Mouse (Mus musculus): ENCODE data around the gene Ttc7. TPM values are rescaled to one million over a fixed set of nuclear protein-coding genes. Genes with fewer than 3 reads are reported as not detected.

Gene Ttc7
- total and polyA plus RNA-seq, 3 experiments: 22.8 to 42.4 TPM; not detected in 1

DNA sequence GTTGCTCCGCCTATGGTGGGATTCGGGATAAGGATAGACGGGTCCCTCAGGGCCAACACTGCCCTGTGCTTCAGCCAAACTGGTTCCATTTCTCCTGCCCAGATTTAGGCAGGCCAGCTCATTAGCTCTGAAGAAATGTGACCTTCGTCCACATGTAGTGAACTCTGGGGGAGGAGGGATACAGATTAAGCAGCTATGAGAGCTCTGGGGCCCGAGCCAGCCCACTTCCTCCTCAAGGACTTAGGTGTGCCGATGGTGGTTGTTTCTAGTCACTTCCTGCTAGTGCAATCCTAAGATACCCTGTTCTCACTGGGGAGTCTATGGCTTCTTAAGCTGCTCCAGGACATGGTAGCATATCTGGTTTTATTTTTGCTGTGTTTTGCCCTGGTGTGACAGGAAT is 16.3 kb downstream of the Ttc7 start:
- peaks cover 0 to 14% of the 10 kb centered on the region in 2 experiments; a peak in 3 of 4 replicates for H3K36me3 ChIP-seq (ENCODE audit: control insufficient read depth in 1 of 2, insufficient read depth in 2 of 2, low read length in 2 of 2)

DNA sequence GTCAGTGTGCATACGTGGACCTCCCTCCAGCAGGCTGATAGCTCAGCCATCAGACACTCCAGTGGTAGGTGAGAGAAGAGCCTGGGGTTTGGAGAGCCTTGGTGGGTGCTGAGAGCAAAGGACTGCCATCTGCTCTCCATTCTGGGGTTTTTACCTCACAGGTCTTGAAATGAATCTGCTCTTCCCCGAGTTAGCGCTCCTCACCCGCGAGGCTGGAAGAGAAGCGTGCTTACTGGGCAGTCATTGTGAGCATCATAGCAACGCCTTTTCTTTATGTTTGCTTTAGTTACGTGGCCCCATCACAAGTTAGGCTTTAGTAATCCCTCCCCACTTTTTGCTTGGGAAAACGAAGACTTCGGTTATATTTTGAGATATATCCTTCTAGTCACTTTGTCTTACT is 17.7 kb downstream of the Ttc7 start:
- H3K4me3 ChIP-seq (ENCODE audit: control insufficient read depth in 1 of 2, insufficient read depth in 1 of 2, low read depth in 2 of 2, low read length in 2 of 2): no peak overlapping the region
- H3K27ac ChIP-seq (ENCODE audit: control insufficient read depth, low read depth, low read length): no peak overlapping the region
- H3K9ac ChIP-seq (ENCODE audit: control insufficient read depth, low read depth, low read length, poor library complexity, severe bottlenecking): no peak overlapping the region
- peaks cover 0 to 13% of the 10 kb centered on the region in 2 experiments; a peak in 3 of 4 replicates for H3K36me3 ChIP-seq (ENCODE audit: control insufficient read depth in 1 of 2, insufficient read depth in 2 of 2, low read length in 2 of 2)
- TF ChIP-seq MAX (IDR thresholded peaks at IDR 0.05; ENCODE audit: low read length) (no peak), POLR2AphosphoS5 (IDR thresholded peaks at IDR 0.05; ENCODE audit: borderline replicate concordance, low read depth, low read length) (no peak), CTCF (IDR thresholded peaks at IDR 0.05 in 2 of 3, conservative IDR thresholded peaks at IDR 0.05 in 1 of 3; ENCODE audit: control insufficient read depth in 1 of 3, insufficient read depth in 1 of 3, low read depth in 2 of 3, low read length in 3 of 3, poor library complexity in 1 of 3, severe bottlenecking in 1 of 3) (no peak), TBP (IDR thresholded peaks at IDR 0.05; ENCODE audit: low read depth, low read length) (no peak), NRF1 (IDR thresholded peaks at IDR 0.05; ENCODE audit: insufficient read depth, low read depth, low read length, poor library complexity, severe bottlenecking) (no peak), KAT2A (conservative IDR thresholded peaks at IDR 0.05; ENCODE audit: low read depth, low read length) (no peak), ZNF384 (IDR thresholded peaks at IDR 0.05; ENCODE audit: low read depth, low read length) (no peak), ZMIZ1 (IDR thresholded peaks at IDR 0.05; ENCODE audit: low read depth, low read length) (no peak), RCOR1 (IDR thresholded peaks at IDR 0.05; ENCODE audit: low read depth, low read length) (no peak), TAL1 (IDR thresholded peaks at IDR 0.05; ENCODE audit: low read length) (no peak), USF2 (IDR thresholded peaks at IDR 0.05; ENCODE audit: borderline replicate concordance in 1 of 2, insufficient read depth in 1 of 2, low read depth in 1 of 2, low read length in 2 of 2) (no peak), UBTF (IDR thresholded peaks at IDR 0.05; ENCODE audit: borderline replicate concordance, insufficient read depth, low read depth, low read length) (no peak), JUND (IDR thresholded peaks at IDR 0.05; ENCODE audit: low read depth, low read length) (no peak), POLR2AphosphoS2 (IDR thresholded peaks at IDR 0.05; ENCODE audit: low read length) (no peak), ETS1 (IDR thresholded peaks at IDR 0.05; ENCODE audit: low read depth, low read length) (no peak), MEF2A (IDR thresholded peaks at IDR 0.05; ENCODE audit: extremely low read depth, insufficient replicate concordance, low read depth, low read length, poor library complexity, severe bottlenecking) (no peak), ELF1 (IDR thresholded peaks at IDR 0.05; ENCODE audit: low read depth, low read length) (no peak)
- H3K79me2 ChIP-seq (ENCODE audit: control insufficient read depth, insufficient read depth, low read length, poor library complexity): no peaks in the 10 kb centered on the region
- no peaks in the 10 kb centered on the region for H3K9me3 ChIP-seq (replicated peaks; ENCODE audit: insufficient read depth, low read length)
- DNase-seq (ENCODE audit: low read depth, low spot score): no peak
- no peaks in the 10 kb centered on the region for H3K27me3 ChIP-seq (ENCODE audit: control insufficient read depth in 1 of 2, insufficient read depth in 2 of 2, low read length in 2 of 2)
- peaks cover 2 to 36% of the 10 kb centered on the region in 2 experiments for H3K4me1 ChIP-seq (ENCODE audit: control insufficient read depth in 1 of 2, insufficient read depth in 2 of 2, low read length in 2 of 2)

More for the DNA sequence above, 16.3 kb downstream of the Ttc7 start:
- no peak overlapping the region for H3K4me3 ChIP-seq (ENCODE audit: control insufficient read depth in 1 of 2, insufficient read depth in 1 of 2, low read depth in 2 of 2, low read length in 2 of 2)
- peak; percentile 85 for DNase-seq (ENCODE audit: low read depth, low spot score)
- no peaks in the 10 kb centered on the region for H3K79me2 ChIP-seq (ENCODE audit: control insufficient read depth, insufficient read depth, low read length, poor library complexity)
- H3K27ac ChIP-seq (ENCODE audit: control insufficient read depth, low read depth, low read length): peak overlapping the region; percentile 17; the same call in 1 of the 2 replicates
- H3K9ac ChIP-seq (ENCODE audit: control insufficient read depth, low read depth, low read length, poor library complexity, severe bottlenecking): no peak overlapping the region
- TF ChIP-seq MAFK (IDR thresholded peaks at IDR 0.05; ENCODE audit: borderline replicate concordance, low read depth, low read length) (no peak), JUND (IDR thresholded peaks at IDR 0.05; ENCODE audit: low read depth, low read length) (no peak), MXI1 (IDR thresholded peaks at IDR 0.05; ENCODE audit: low read depth, low read length) (no peak), NRF1 (IDR thresholded peaks at IDR 0.05; ENCODE audit: insufficient read depth, low read depth, low read length, poor library complexity, severe bottlenecking) (no peak), CHD2 (IDR thresholded peaks at IDR 0.05; ENCODE audit: low read length) (no peak), MYC (IDR thresholded peaks at IDR 0.05; ENCODE audit: low read depth, low read length) (0 out of 2 replicates have a peak, but pooled peaks have one; percentile 10), CHD1 (IDR thresholded peaks at IDR 0.05; ENCODE audit: low read depth, low read length) (no peak), ELF1 (IDR thresholded peaks at IDR 0.05; ENCODE audit: low read depth, low read length) (peak; percentile 53; the same call in 1 of the 2 replicates), ZC3H11A (IDR thresholded peaks at IDR 0.05; ENCODE audit: low read depth, low read length) (no peak), EP300 (IDR thresholded peaks at IDR 0.05; ENCODE audit: low read depth in 1 of 2, low read length in 2 of 2) (no peak), KAT2A (conservative IDR thresholded peaks at IDR 0.05; ENCODE audit: low read depth, low read length) (no peak), ETS1 (IDR thresholded peaks at IDR 0.05; ENCODE audit: low read depth, low read length) (0 out of 2 replicates have a peak, but pooled peaks have one; percentile 12)
- H3K27me3 ChIP-seq (ENCODE audit: control insufficient read depth in 1 of 2, insufficient read depth in 2 of 2, low read length in 2 of 2): no peaks in the 10 kb centered on the region
- peaks cover 2 to 38% of the 10 kb centered on the region in 2 experiments for H3K4me1 ChIP-seq (ENCODE audit: control insufficient read depth in 1 of 2, insufficient read depth in 2 of 2, low read length in 2 of 2)
- H3K9me3 ChIP-seq (replicated peaks; ENCODE audit: insufficient read depth, low read length): no peaks in the 10 kb centered on the region

All from MEL (cell line).